Mouse (Mus musculus): ENCODE results near the gene Tdrd3. TPM values are rescaled to one million over a fixed set of nuclear protein-coding genes. Genes with fewer than 3 reads are reported as not detected.

Gene Tdrd3
- polyA plus RNA-seq, 1 experiment from 2014 or later: 43.5 TPM

DNA sequence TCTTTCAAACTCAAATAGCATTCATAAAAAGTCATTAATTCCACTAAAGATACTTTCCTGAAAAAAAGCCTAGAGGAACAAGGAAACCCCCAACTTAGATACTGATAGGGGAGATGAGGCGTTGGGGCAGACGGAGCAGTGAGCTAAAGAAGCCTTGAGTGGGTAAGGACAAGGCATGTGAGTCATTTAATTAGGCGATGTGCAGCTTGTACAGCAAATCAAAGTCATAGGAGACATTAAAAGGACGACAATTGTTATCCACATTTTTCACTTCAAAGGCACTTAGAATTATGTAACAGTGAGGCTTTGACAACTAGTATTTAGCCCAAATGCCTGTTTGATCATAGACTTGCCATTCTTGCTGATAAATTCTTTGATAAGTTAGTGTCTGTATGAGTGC, 100.9 kb downstream of the Tdrd3 start:
- Histone ChIP-seq H3K4me1 (replicated peaks) (no peaks in the 10 kb centered on the region), H3K9ac (no peak overlapping the region), H3K4me3 (no peak overlapping the region), H3K4me2 (no peak overlapping the region), H3K27me3 (no peaks in the 10 kb centered on the region), H3K27ac (replicated peaks) (no peak overlapping the region), H3K9me3 (no peaks in the 10 kb centered on the region), H3K36me3 (no peaks in the 10 kb centered on the region)
- no peak for ATAC-seq (ENCODE audit: low read depth)
- WGBS: 88% methylated on average over 4 of the region's 4 CpGs

GRCm38 (mm10) chr14:87531847-87532246, 115.4 kb downstream of the Tdrd3 start:
- H3K27ac ChIP-seq (replicated peaks): no peak overlapping the region
- H3K9ac ChIP-seq: no peak overlapping the region
- 0 out of 2 replicates have a peak, but pooled peaks cover 2% of the 10 kb centered on the region for H3K36me3 ChIP-seq
- no peak overlapping the region for H3K4me2 ChIP-seq
- no peak overlapping the region for H3K4me3 ChIP-seq
- 89% methylated on average over 8 of the region's 8 CpGs for WGBS
- H3K4me1 ChIP-seq (replicated peaks): no peaks in the 10 kb centered on the region
- no peak for ATAC-seq (ENCODE audit: low read depth)
- H3K27me3 ChIP-seq: no peaks in the 10 kb centered on the region
- H3K9me3 ChIP-seq: no peaks in the 10 kb centered on the region

GRCm38 (mm10) chr14:87537127-87537819, 120.8 kb downstream of the Tdrd3 start:
- 75% methylated on average over 4 of the region's 4 CpGs for WGBS

GRCm38 (mm10) chr14:87549986-87550385, 133.5 kb downstream of the Tdrd3 start:
- Histone ChIP-seq H3K27ac (replicated peaks) (no peak overlapping the region), H3K9me3 (no peaks in the 10 kb centered on the region), H3K4me3 (no peak overlapping the region), H3K9ac (no peak overlapping the region), H3K36me3 (peaks cover 13% of the 10 kb centered on the region), H3K4me1 (replicated peaks) (no peaks in the 10 kb centered on the region), H3K27me3 (no peaks in the 10 kb centered on the region), H3K4me2 (no peak overlapping the region)
- ATAC-seq (ENCODE audit: low read depth): no peak
- 89% methylated on average over 6 of the region's 6 CpGs for WGBS

More at GRCm38 (mm10) chr14:87537127-87537819, 120.8 kb downstream of the Tdrd3 start:
- Histone ChIP-seq H3K36me3 (peaks cover 12% of the 10 kb centered on the region; the same call in 1 of the 2 replicates), H3K9ac (no peak overlapping the region), H3K4me1 (replicated peaks) (no peaks in the 10 kb centered on the region), H3K4me3 (no peak overlapping the region), H3K9me3 (no peaks in the 10 kb centered on the region), H3K27me3 (no peaks in the 10 kb centered on the region), H3K27ac (replicated peaks) (no peak overlapping the region), H3K4me2 (no peak overlapping the region)
- ATAC-seq (ENCODE audit: low read depth): no peak

- H3K27me3 ChIP-seq: no peaks in the 10 kb centered on the region
- no peak overlapping the region for H3K9ac ChIP-seq
- H3K4me2 ChIP-seq: no peak overlapping the region
- ATAC-seq (ENCODE audit: low read depth): no peak
- no peaks in the 10 kb centered on the region for H3K9me3 ChIP-seq
- no peak overlapping the region for H3K27ac ChIP-seq (replicated peaks)
- 72% methylated on average over 3 of the region's 3 CpGs for WGBS
- H3K4me3 ChIP-seq: no peak overlapping the region
- H3K36me3 ChIP-seq: no peaks in the 10 kb centered on the region
- no peaks in the 10 kb centered on the region for H3K4me1 ChIP-seq (replicated peaks)
These were observed 135.8 kb downstream of the Tdrd3 start for GRCm38 (mm10) chr14:87552211-87552610.

GRCm38 (mm10) chr14:87563841-87564240, 147.4 kb downstream of the Tdrd3 start:
- Histone ChIP-seq H3K36me3 (no peaks in the 10 kb centered on the region), H3K9ac (no peak overlapping the region), H3K27ac (replicated peaks) (no peak overlapping the region), H3K4me3 (no peak overlapping the region), H3K27me3 (no peaks in the 10 kb centered on the region), H3K4me2 (no peak overlapping the region), H3K4me1 (replicated peaks) (peaks cover 13% of the 10 kb centered on the region), H3K9me3 (no peaks in the 10 kb centered on the region)
- 64% methylated on average over 9 of the region's 9 CpGs for WGBS
- no peak for ATAC-seq (ENCODE audit: low read depth)

DNA sequence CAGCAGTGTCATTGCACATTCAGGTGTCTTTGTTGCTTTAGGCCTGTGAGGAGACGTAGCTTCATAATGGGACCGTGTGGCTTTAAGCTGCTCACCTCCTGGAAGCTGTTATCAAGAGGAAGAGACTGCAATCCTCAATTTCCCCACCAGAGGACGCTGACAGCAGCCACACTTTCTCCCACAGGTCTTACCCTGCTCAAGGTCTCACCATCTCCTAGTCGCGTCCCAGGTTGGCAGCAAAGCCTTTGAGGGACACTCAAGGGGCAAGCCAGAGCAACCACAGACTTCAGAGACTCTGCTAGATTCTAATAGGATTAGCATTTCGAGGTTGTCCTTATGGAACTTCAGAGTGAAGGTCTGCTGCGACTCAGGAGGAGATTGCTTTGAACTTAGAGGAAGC, 149.8 kb downstream of the Tdrd3 start:
- peaks cover 16% of the 10 kb centered on the region for H3K4me1 ChIP-seq (replicated peaks)
- no peaks in the 10 kb centered on the region for H3K9me3 ChIP-seq
- no peaks in the 10 kb centered on the region for H3K27me3 ChIP-seq
- H3K27ac ChIP-seq (replicated peaks): no peak overlapping the region
- 29% methylated on average over 7 of the region's 7 CpGs for WGBS
- H3K9ac ChIP-seq: no peak overlapping the region
- no peak overlapping the region for H3K4me3 ChIP-seq
- no peak overlapping the region for H3K4me2 ChIP-seq
- H3K36me3 ChIP-seq: no peaks in the 10 kb centered on the region
- ATAC-seq (ENCODE audit: low read depth): no peak

- no peak overlapping the region for H3K9ac ChIP-seq
- peaks cover 16% of the 10 kb centered on the region for H3K4me1 ChIP-seq (replicated peaks)
- no peaks in the 10 kb centered on the region for H3K36me3 ChIP-seq
- H3K27ac ChIP-seq (replicated peaks): no peak overlapping the region
- ATAC-seq (ENCODE audit: low read depth): no peak
- no peaks in the 10 kb centered on the region for H3K9me3 ChIP-seq
- H3K4me2 ChIP-seq: no peak overlapping the region
- H3K27me3 ChIP-seq: no peaks in the 10 kb centered on the region
- WGBS: 31% methylated on average over 3 of the region's 3 CpGs
- no peak overlapping the region for H3K4me3 ChIP-seq
These were observed 150.6 kb downstream of the Tdrd3 start for GRCm38 (mm10) chr14:87567034-87567461.

DNA sequence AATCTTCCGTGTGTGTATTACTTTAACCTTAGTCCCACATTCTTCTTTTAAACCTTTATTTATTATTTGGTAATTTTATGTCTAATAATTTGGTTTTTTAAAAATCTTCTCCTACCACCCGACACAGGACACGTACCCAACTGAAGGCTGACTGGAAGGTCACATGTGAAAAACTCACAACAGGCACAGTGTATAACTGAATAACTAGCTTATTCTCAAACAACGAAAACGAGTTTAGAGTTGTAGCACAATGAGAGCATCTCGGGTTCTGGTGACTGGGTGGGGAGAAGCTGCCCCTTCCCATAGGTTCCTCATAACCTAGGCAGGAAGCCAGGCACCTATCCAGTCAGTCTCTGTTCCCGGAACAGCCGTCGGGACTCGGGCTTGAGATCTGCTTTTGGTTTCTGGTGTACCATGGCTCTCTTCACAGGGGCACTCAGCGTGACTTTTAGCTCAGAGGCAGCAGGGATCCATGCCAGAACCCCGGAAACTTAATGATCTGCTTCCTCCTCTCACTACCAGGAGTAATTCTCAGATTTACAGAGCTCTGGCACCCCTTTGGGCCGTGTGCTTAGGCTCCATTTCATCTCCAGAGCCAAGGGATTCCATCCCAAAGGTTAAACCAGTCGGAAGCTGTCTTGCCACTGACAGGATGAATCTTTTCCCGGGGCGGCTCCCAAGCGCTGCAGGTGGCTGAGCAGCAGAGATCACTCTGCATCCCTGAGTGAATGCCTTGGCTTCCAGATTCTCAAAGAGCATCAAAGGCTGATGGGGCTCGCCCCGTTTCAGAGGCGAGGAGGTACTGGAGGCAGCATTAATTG, 151.4 kb downstream of the Tdrd3 start:
- H3K9me3 ChIP-seq: no peaks in the 10 kb centered on the region
- peak overlapping the region; percentile 64 for H3K4me2 ChIP-seq
- ATAC-seq (ENCODE audit: low read depth): peak; percentile 54
- no peaks in the 10 kb centered on the region for H3K27me3 ChIP-seq
- 20% methylated on average over 20 of the region's 20 CpGs for WGBS
- H3K27ac ChIP-seq (replicated peaks): no peak overlapping the region
- peaks cover 16% of the 10 kb centered on the region for H3K4me1 ChIP-seq (replicated peaks)
- no peaks in the 10 kb centered on the region for H3K36me3 ChIP-seq
- H3K4me3 ChIP-seq: peak overlapping the region; percentile 35
- H3K9ac ChIP-seq: peak overlapping the region; percentile 59

- no peak overlapping the region for H3K27ac ChIP-seq (replicated peaks)
- peak overlapping the region; percentile 59 for H3K9ac ChIP-seq
- H3K27me3 ChIP-seq: no peaks in the 10 kb centered on the region
- peak; percentile 71 for ATAC-seq (ENCODE audit: low read depth)
- 20% methylated on average over 15 of the region's 15 CpGs for WGBS
- H3K4me1 ChIP-seq (replicated peaks): peaks cover 16% of the 10 kb centered on the region
- peak overlapping the region; percentile 35 for H3K4me3 ChIP-seq
- H3K9me3 ChIP-seq: no peaks in the 10 kb centered on the region
- peak overlapping the region; percentile 64 for H3K4me2 ChIP-seq
- no peaks in the 10 kb centered on the region for H3K36me3 ChIP-seq
These were observed 152.0 kb downstream of the Tdrd3 start for GRCm38 (mm10) chr14:87568447-87568908.

DNA sequence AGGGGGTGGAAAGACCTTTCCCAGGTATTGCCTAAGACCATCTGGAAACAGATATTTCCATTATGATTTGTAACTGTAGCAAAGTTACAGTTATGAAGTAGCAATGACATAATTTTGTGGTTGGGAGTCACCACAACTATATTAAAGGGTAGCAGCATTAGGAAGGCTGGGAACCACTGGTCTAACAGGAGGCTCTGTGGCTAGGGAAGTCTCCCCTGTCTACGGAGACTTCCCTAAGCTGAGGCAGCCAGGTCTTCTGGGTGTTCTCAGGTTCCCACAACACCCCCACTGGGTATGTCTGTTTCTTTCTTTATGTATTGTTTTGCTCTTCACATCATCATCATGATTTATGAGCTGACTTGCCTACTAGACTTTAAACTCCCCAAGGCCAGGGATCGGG, 153.0 kb downstream of the Tdrd3 start:
- H3K9me3 ChIP-seq: no peaks in the 10 kb centered on the region
- H3K36me3 ChIP-seq: no peaks in the 10 kb centered on the region
- WGBS: 87% methylated on average over 2 of the region's 2 CpGs
- no peak overlapping the region for H3K9ac ChIP-seq
- ATAC-seq (ENCODE audit: low read depth): no peak
- H3K27ac ChIP-seq (replicated peaks): no peak overlapping the region
- H3K4me3 ChIP-seq: no peak overlapping the region
- peaks cover 16% of the 10 kb centered on the region for H3K4me1 ChIP-seq (replicated peaks)
- no peaks in the 10 kb centered on the region for H3K27me3 ChIP-seq
- H3K4me2 ChIP-seq: no peak overlapping the region

DNA sequence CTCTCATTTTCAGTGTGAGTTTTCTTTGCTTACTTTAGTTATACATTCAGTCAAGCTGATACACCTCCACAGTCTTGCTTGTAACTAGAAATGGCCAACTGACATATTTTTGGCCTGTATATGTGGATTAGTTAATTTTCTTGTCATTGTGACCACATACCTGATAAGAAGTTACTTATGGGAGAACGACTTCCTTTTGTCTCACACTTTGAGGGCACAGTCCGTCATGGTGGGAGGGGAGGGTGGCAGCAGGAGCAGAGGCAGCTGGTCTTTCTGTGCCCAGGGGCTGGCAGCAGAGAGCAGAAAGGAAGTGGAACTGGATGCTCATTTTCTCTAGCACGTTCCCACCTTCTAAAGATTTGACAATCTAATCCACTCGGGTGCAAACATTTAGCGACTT, 156.0 kb downstream of the Tdrd3 start:
- WGBS: 74% methylated on average over 5 of the region's 5 CpGs
- H3K36me3 ChIP-seq: no peaks in the 10 kb centered on the region
- H3K9ac ChIP-seq: no peak overlapping the region
- H3K4me2 ChIP-seq: no peak overlapping the region
- peaks cover 16% of the 10 kb centered on the region for H3K4me1 ChIP-seq (replicated peaks)
- no peaks in the 10 kb centered on the region for H3K9me3 ChIP-seq
- no peaks in the 10 kb centered on the region for H3K27me3 ChIP-seq
- no peak overlapping the region for H3K4me3 ChIP-seq
- ATAC-seq (ENCODE audit: low read depth): no peak
- no peak overlapping the region for H3K27ac ChIP-seq (replicated peaks)
